Mouse (Mus musculus): ENCODE results near the gene Sgo1. TPM values are rescaled to one million over a fixed set of nuclear protein-coding genes. Genes with fewer than 3 reads are reported as not detected.

Sgo1 gene
- total RNA-seq, 2 experiments from 2014 or later, result 0.22 to 0.49 TPM

GRCm38 (mm10) chr17:53655959-53656358 is 33.2 kb downstream of the Sgo1 start:
- DNase-seq (ENCODE audit: low spot score in 2 of 2), result no peak
- intact Hi-C loops (cut with DNase I), result loop anchor here (5.0 kb wide), 1 partner anchor 89 kb away; the partner anchor contains the start of gene Kat2b

DNA sequence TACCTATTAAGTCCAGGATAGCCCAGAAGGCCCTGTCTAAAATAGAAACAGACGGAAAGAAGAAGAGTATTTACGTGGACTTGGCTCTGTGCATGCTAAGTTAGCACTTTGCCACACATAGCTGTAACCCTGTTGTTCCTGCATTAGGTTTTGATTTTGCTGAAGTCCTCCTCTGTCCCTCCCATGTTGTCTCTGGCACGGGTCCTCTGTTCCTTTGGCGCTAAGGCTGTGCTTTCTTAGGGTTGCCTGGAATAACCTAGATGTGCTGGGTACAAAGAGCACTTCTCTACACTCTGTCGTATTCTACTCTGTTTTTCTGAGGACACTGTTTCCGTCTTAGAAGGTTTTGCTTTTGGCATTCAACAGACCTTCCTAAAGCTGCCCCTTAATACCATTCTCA is 34.1 kb downstream of the Sgo1 start:
- intact Hi-C loops (cut with DNase I), result loop anchor here (5.0 kb wide), 1 partner anchor 88 kb away; the partner anchor contains the start of gene Kat2b
- no peak for DNase-seq (ENCODE audit: low spot score in 2 of 2)

GRCm38 (mm10) chr17:53654596-53654995 is 34.5 kb downstream of the Sgo1 start:
- intact Hi-C loops (cut with DNase I), result no loop called here
- DNase-seq (ENCODE audit: low spot score in 2 of 2), result no peak

GRCm38 (mm10) chr17:53650251-53650661 is 38.9 kb downstream of the Sgo1 start:
- intact Hi-C loops (cut with DNase I), result no loop called here
- no peak for DNase-seq (ENCODE audit: low spot score in 2 of 2)

GRCm38 (mm10) chr17:53643360-53643759 is 45.8 kb downstream of the Sgo1 start:
- no peak for DNase-seq (ENCODE audit: low spot score in 2 of 2)
- intact Hi-C loops (cut with DNase I), result no loop called here

GRCm38 (mm10) chr17:53631344-53631743 is 57.8 kb downstream of the Sgo1 start:
- no peak for DNase-seq (ENCODE audit: low spot score in 2 of 2)
- intact Hi-C loops (cut with DNase I), result no loop called here

DNA sequence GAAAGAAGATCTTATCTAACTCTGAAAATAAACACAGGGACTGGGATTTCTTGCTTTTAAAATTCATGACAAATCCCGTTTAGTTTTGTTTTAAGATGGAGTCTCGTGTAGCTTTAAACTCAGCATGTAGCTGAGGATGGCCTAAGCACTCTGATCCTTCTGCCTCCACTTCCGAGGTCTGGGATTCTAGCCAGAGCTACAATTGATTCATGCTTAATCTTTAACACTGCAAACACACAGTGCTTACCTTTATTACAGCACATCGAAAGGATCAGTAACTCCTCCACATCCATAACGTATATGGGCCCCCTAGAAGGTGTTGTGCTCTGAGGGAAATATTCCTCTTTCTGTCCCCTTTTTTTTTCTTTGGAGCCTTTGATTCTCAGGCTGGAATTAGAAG is 61.0 kb downstream of the Sgo1 start:
- intact Hi-C loops (cut with DNase I), result no loop called here
- DNase-seq (ENCODE audit: low spot score in 2 of 2), result no peak

GRCm38 (mm10) chr17:53627497-53627896 is 61.6 kb downstream of the Sgo1 start:
- no peak for DNase-seq (ENCODE audit: low spot score in 2 of 2)
- intact Hi-C loops (cut with DNase I), result no loop called here

- intact Hi-C loops (cut with DNase I), result no loop called here
- DNase-seq (ENCODE audit: low spot score in 2 of 2), result no peak
These were observed 63.0 kb downstream of the Sgo1 start for GRCm38 (mm10) chr17:53626160-53626559.

Other genes starting within 250 kb of the Sgo1 start
- gene Efhb, start 226.0 kb downstream of the Sgo1 start, total RNA-seq (2021), result under 1 TPM; 0.13 to 0.20 TPM
- gene Rab5a, start 210.1 kb downstream of the Sgo1 start, total RNA-seq (2021), result 100 to 1,000 TPM; 122 to 129 TPM
- not detected for gene Pp2d1, start 149.9 kb downstream of the Sgo1 start, total RNA-seq (2021)
- 10 to 100 TPM; 10.9 to 12.5 TPM for gene Kat2b, start 122.5 kb downstream of the Sgo1 start, total RNA-seq (2021)
- not detected for gene Sult1c2, start 157.0 kb upstream of the Sgo1 start, total RNA-seq (2021)

Data from left cerebral cortex, postnatal 14 days (tissue).